Comparison of ENCODE assay signal across 18 mouse cellular contexts in genomic region chr2:131862617-131863275, GRCm38 (mm10). TPM values are rescaled to one million over a fixed set of nuclear protein-coding genes. Genes with fewer than 3 reads are reported as not detected.
A peak's percentile ranks its signal among the peaks of the same experiment; 100 is the strongest.
DNase-seq lines count a peak whose midpoint lies in the region; ATAC-seq and TF ChIP-seq lines count a peak whose summit lies in the region.
"Had no signal": no experiment of that assay in that cellular context is flagged by ENCODE, and none has a peak within 500 bp of the region (broad histone marks: within the 10 kb centered on the region; RNA-seq: fewer than 3 reads in every experiment).

No protein-coding gene starts in this region.

- peaks cover 4% of the 10 kb centered on the region for H3K4me1 ChIP-seq in forebrain, embryonic 14.5 days (ENCODE audit: control insufficient read depth, insufficient read depth, low read length)
- H3K4me1 ChIP-seq in midbrain, embryonic 12.5 days, result peaks cover 20% of the 10 kb centered on the region
- H3K4me1 ChIP-seq: limb, embryonic 10.5 days had no signal

- H3K4me2 ChIP-seq in forebrain, embryonic 14.5 days (ENCODE audit: low read length), result no peak overlapping the region
- no peak overlapping the region for H3K4me2 ChIP-seq in midbrain, embryonic 12.5 days (replicated peaks)
- H3K4me2 ChIP-seq: embryonic facial prominence, embryonic 12.5 days; heart, embryonic 11.5 days had no signal

- no peak for DNase-seq in layer of hippocampus, adult 2 months (ENCODE audit: low spot score in 2 of 2)
- no peak for DNase-seq in layer of hippocampus, adult 9-10 months (ENCODE audit: low spot score)
- DNase-seq in forebrain, embryonic 14.5 days (ENCODE audit: low spot score), result peak; percentile 83
- DNase-seq in retina, postnatal 1 day, result peak; percentile 89
- DNase-seq in cerebellum, postnatal 25 days, result no peak
- DNase-seq in cerebellum, postnatal 36 days, result no peak
- DNase-seq in thymus, postnatal 10 days (ENCODE audit: low spot score in 2 of 2), result no peak
- DNase-seq: B cell, adult 2 months; kidney, postnatal 4 days; right cerebral cortex, postnatal 25 days had no signal

- TF ChIP-seq CTCF in layer of hippocampus, adult 2 months (conservative IDR thresholded peaks at IDR 0.05), result 0 out of 2 replicates have a peak, but pooled peaks have one; percentile 24

- no peaks in the 10 kb centered on the region for H3K36me3 ChIP-seq in forebrain, embryonic 14.5 days (ENCODE audit: control insufficient read depth, insufficient read depth, low read length)
- no peaks in the 10 kb centered on the region for H3K36me3 ChIP-seq in midbrain, embryonic 12.5 days
- H3K36me3 ChIP-seq: embryonic facial prominence, embryonic 12.5 days; limb, embryonic 10.5 days had no signal

- H3K27me3 ChIP-seq in forebrain, embryonic 14.5 days (replicated peaks; ENCODE audit: control insufficient read depth, insufficient read depth, low read length), result no peaks in the 10 kb centered on the region
- H3K27me3 ChIP-seq in midbrain, embryonic 12.5 days, result no peaks in the 10 kb centered on the region
- H3K27me3 ChIP-seq: embryonic facial prominence, embryonic 12.5 days had no signal

- peak; percentile 72 for ATAC-seq in forebrain, embryonic 14.5 days
- peak; percentile 75 for ATAC-seq in midbrain, embryonic 12.5 days (ENCODE audit: low FRiP score, low read depth)
- ATAC-seq: inflammation-experienced regulatory T-cells, adult 6 months had no signal

- peak overlapping the region; percentile 89 for H3K27ac ChIP-seq in layer of hippocampus, adult 2 months
- H3K27ac ChIP-seq in forebrain, embryonic 14.5 days (ENCODE audit: low read depth, low read length), result peak overlapping the region; percentile 67
- H3K27ac ChIP-seq in midbrain, embryonic 12.5 days (replicated peaks), result no peak overlapping the region; the same call in 1 of the 2 replicates
- H3K27ac ChIP-seq: embryonic facial prominence, embryonic 12.5 days; limb, embryonic 10.5 days had no signal

- WGBS in forebrain, embryonic 14.5 days, result 44% methylated on average over 3 of the region's 3 CpGs
- 50% methylated on average over 3 of the region's 3 CpGs for WGBS in midbrain, embryonic 12.5 days

- no peak overlapping the region for H3K9ac ChIP-seq in forebrain, embryonic 14.5 days (ENCODE audit: low read length)
- no peak overlapping the region for H3K9ac ChIP-seq in midbrain, embryonic 12.5 days (replicated peaks)
- H3K9ac ChIP-seq: embryonic facial prominence, embryonic 12.5 days had no signal

- no peaks in the 10 kb centered on the region for H3K9me3 ChIP-seq in forebrain, embryonic 14.5 days (replicated peaks; ENCODE audit: control insufficient read depth, low read length)
- H3K9me3 ChIP-seq in midbrain, embryonic 12.5 days, result no peaks in the 10 kb centered on the region
- H3K9me3 ChIP-seq: embryonic facial prominence, embryonic 12.5 days; limb, embryonic 10.5 days had no signal

- H3K4me3 ChIP-seq in layer of hippocampus, adult 2 months, result no peak overlapping the region
- H3K4me3 ChIP-seq in forebrain, embryonic 14.5 days (ENCODE audit: low read depth, low read length), result no peak overlapping the region
- no peak overlapping the region for H3K4me3 ChIP-seq in midbrain, embryonic 12.5 days
- H3K4me3 ChIP-seq: embryonic facial prominence, embryonic 12.5 days; limb, embryonic 10.5 days had no signal

RNA-seq across cellular contexts. Expression of gene Erv3, which starts 3.2 kb away (rescaled TPM):
- total RNA-seq in layer of hippocampus, adult 2 months (2021), result under 1 TPM in 1 of 2 experiments, not detected in 1; 0.12 TPM
- not detected in 2 replicates for polyA plus RNA-seq in forebrain, embryonic 14.5 days (2014; fragmentation: Nextera tagmentation; extraction: Ambion mirVana)
- not detected in 2 replicates for polyA plus RNA-seq in midbrain, embryonic 12.5 days (2016; fragmentation: Nextera tagmentation; extraction: Ambion mirVana)
- polyA plus RNA-seq: embryonic facial prominence, embryonic 12.5 days; heart, embryonic 11.5 days; inflammation-experienced regulatory T-cells, adult 6 months; limb, embryonic 10.5 days; liver, embryonic 16.5 days; stomach, embryonic 16.5 days had no signal

RNA-seq across cellular contexts. Expression of gene Prnp, which starts 47.0 kb away (rescaled TPM):
- 100 to 1,000 TPM; 984 to 990 TPM for total RNA-seq in layer of hippocampus, adult 2 months (2021)
- polyA plus RNA-seq in forebrain, embryonic 14.5 days (2014; fragmentation: Nextera tagmentation; extraction: Ambion mirVana), result 111 and 125 TPM in 2 replicates
- 58.9 and 60.1 TPM in 2 replicates for polyA plus RNA-seq in midbrain, embryonic 12.5 days (2016; fragmentation: Nextera tagmentation; extraction: Ambion mirVana)

RNA-seq across cellular contexts. Expression of gene Prn, which starts 47.0 kb away (rescaled TPM):
- not detected for total RNA-seq in layer of hippocampus, adult 2 months (2021)
- polyA plus RNA-seq in forebrain, embryonic 14.5 days (2014; fragmentation: Nextera tagmentation; extraction: Ambion mirVana), result 0.32 TPM in 1 of 2 replicates, not detected in the other
- polyA plus RNA-seq in midbrain, embryonic 12.5 days (2016; fragmentation: Nextera tagmentation; extraction: Ambion mirVana), result not detected in 2 replicates
- total RNA-seq: MEL had no signal
- polyA plus RNA-seq: embryonic facial prominence, embryonic 12.5 days; heart, embryonic 11.5 days; inflammation-experienced regulatory T-cells, adult 6 months; limb, embryonic 10.5 days; liver, embryonic 16.5 days; stomach, embryonic 16.5 days had no signal

Comparison
In these comparisons a context has a peak if more than half of its experiments do, and no peak if none do; other contexts are left out.
1. DNase-seq: peak in forebrain, embryonic 14.5 days (single experiment) and retina, postnatal 1 day (single experiment); none in layer of hippocampus, adult 2 months (0 of 2), layer of hippocampus, adult 9-10 months (single experiment), cerebellum, postnatal 25 days (0 of 2), cerebellum, postnatal 36 days (0 of 2) and thymus, postnatal 10 days (0 of 2).